Mouse (Mus musculus): ENCODE measurements at regions not wholly inside any gene's neighbourhood (a gene's known extent, or its start where the extent isn't known, plus 50 kb on each side); places are given as distances from the start of the nearest gene placed in this dataset.

- no peak for TF ChIP-seq CTCF (IDR thresholded peaks at IDR 0.05; ENCODE audit: borderline replicate concordance, extremely low read depth, insufficient read depth, insufficient read length)
- no peak for TF ChIP-seq POLR2A (IDR thresholded peaks at IDR 0.05; ENCODE audit: borderline replicate concordance, extremely low read depth, insufficient read depth, insufficient read length, poor library complexity, severe bottlenecking)
Measured at GRCm38 (mm10) chr9:50171164-50171563, 173.6 kb downstream of the Rpl10-ps3 start.

Data from brain, embryonic 14.5 days (tissue).